Mouse (Mus musculus) heart, embryonic 16.5 days (tissue): Measurements from ENCODE around the gene Cacng4. TPM values are rescaled to one million over a fixed set of nuclear protein-coding genes. Genes with fewer than 3 reads are reported as not detected.

ENCODE experiments used
- ATAC-seq: fragments of 200-750 bp; cut with Nextera tagmentation; replicated peaks from 2 replicates; pipeline ENCODE4 v1.8.0; 2017; ENCODE audit warnings: moderate number of reproducible peaks; ENCODE audit not compliant: insufficient read depth, low FRiP score; ENCODE audit errors: extremely low read depth
- H3K27ac ChIP-seq: fragments of 300-500 bp; sonication (generic); 2 replicates; pipeline ENCODE4 v1.5.1; 2014; ENCODE audit warnings: mild to moderate bottlenecking, low read length, control low read depth, moderate library complexity
- H3K27me3 ChIP-seq: fragments of 300-500 bp; sonication (generic); 2 replicates; pipeline ENCODE4 v1.6.1; 2014; ENCODE audit warnings: low read length, mixed read lengths; ENCODE audit not compliant: control insufficient read depth, insufficient read depth
- H3K36me3 ChIP-seq: fragments of 300-500 bp; sonication (generic); 2 replicates; pipeline ENCODE4 v1.6.1; 2014; ENCODE audit not compliant: control insufficient read depth, insufficient read depth
- H3K4me1 ChIP-seq: fragments of 300-500 bp; sonication (generic); 2 replicates; pipeline ENCODE4 v1.6.1; 2014; ENCODE audit warnings: low read length, mixed read lengths; ENCODE audit not compliant: control insufficient read depth, insufficient read depth
- H3K4me2 ChIP-seq: fragments of 300-500 bp; sonication (generic); 2 replicates; pipeline ENCODE4 v1.6.1; 2014; ENCODE audit warnings: low read depth, mild to moderate bottlenecking, control low read depth, low read length
- H3K4me3 ChIP-seq: fragments of 300-500 bp; sonication (generic); 2 replicates; pipeline ENCODE4 v1.5.1; 2014; ENCODE audit warnings: mild to moderate bottlenecking, control low read depth, low read length
- H3K9ac ChIP-seq: fragments of 300-500 bp; sonication (generic); 2 replicates; pipeline ENCODE4 v1.6.1; 2014; ENCODE audit warnings: low read length, control low read depth
- H3K9me3 ChIP-seq: fragments of 300-500 bp; sonication (generic); replicated peaks from 2 replicates; pipeline ENCODE4 v1.6.1; 2016; ENCODE audit warnings: low read length; ENCODE audit not compliant: control insufficient read depth
- WGBS: fragments of 180-500 bp; shearing (Covaris S2); extraction: QIAGEN DNeasy Blood & Tissue Kit; methylation state at CpG from one replicate; pipeline ENCODE4 v1.1.7; 2014; 5-methylcytosine and 5-hydroxymethylcytosine counted together
- polyA plus RNA-seq: library from polyadenylated mRNA; unstranded; fragments of >200 nt; fragmentation: Nextera tagmentation; extraction: Ambion mirVana; gene quantifications from 2 replicates; pipeline ENCODE4 v1.2.1, GENCODE M21; 2015

Cacng4 gene
- polyA plus RNA-seq, 1 experiment from 2014 or later: 0.32 TPM

DNA sequence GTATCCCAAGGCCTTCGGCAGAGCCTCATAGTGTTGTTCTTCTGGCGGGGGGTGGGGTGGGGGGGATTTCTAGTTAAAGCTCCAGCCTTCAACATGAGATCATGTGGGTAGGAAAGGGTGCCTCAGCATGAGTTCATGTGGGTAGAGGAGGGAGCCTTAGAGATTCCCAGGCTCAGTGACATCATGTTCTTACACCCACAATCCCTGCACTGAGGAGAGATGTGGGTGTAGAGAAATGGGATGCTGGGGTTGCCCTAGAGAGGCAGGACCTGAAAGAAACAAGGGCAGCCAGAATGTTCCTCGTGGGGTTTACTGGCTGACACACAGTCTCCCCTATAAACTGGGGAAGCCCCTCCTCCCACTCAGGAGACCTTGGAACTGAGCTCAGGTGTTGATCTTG is 84.0 kb downstream of the Cacng4 start:
- Histone ChIP-seq H3K9me3 (no peaks in the 10 kb centered on the region), H3K9ac (no peak overlapping the region), H3K4me2 (no peak overlapping the region), H3K4me3 (no peak overlapping the region), H3K36me3 (no peaks in the 10 kb centered on the region), H3K27ac (no peak overlapping the region), H3K27me3 (no peaks in the 10 kb centered on the region), H3K4me1 (no peaks in the 10 kb centered on the region)
- ATAC-seq: no peak
- 38% methylated on average over 3 of the region's 3 CpGs for WGBS

- Histone ChIP-seq H3K27me3 (no peaks in the 10 kb centered on the region), H3K4me2 (no peak overlapping the region), H3K27ac (no peak overlapping the region), H3K4me3 (no peak overlapping the region), H3K9me3 (no peaks in the 10 kb centered on the region), H3K9ac (no peak overlapping the region), H3K4me1 (no peaks in the 10 kb centered on the region), H3K36me3 (no peaks in the 10 kb centered on the region)
- WGBS: 72% methylated on average over 20 of the region's 20 CpGs
- no peak for ATAC-seq
Observed at GRCm38 (mm10) chr11:107707897-107708610, 86.3 kb downstream of the Cacng4 start.

GRCm38 (mm10) chr11:107705476-107706074 is 88.8 kb downstream of the Cacng4 start:
- no peak overlapping the region for H3K27ac ChIP-seq

GRCm38 (mm10) chr11:107705060-107705459 is 89.3 kb downstream of the Cacng4 start:
- H3K27ac ChIP-seq: no peak overlapping the region
- WGBS: 82% methylated on average over 6 of the region's 6 CpGs

More at GRCm38 (mm10) chr11:107705476-107706074, 88.8 kb downstream of the Cacng4 start:
- H3K9ac ChIP-seq: no peak overlapping the region
- H3K4me3 ChIP-seq: no peak overlapping the region
- no peaks in the 10 kb centered on the region for H3K9me3 ChIP-seq
- H3K4me1 ChIP-seq: no peaks in the 10 kb centered on the region
- ATAC-seq: no peak
- 61% methylated on average over 11 of the region's 11 CpGs for WGBS
- no peak overlapping the region for H3K4me2 ChIP-seq
- no peaks in the 10 kb centered on the region for H3K36me3 ChIP-seq
- H3K27me3 ChIP-seq: no peaks in the 10 kb centered on the region

GRCm38 (mm10) chr11:107703272-107704134 is 90.9 kb downstream of the Cacng4 start:
- Histone ChIP-seq H3K4me2 (no peak overlapping the region), H3K36me3 (no peaks in the 10 kb centered on the region), H3K27ac (no peak overlapping the region), H3K27me3 (no peaks in the 10 kb centered on the region), H3K9me3 (no peaks in the 10 kb centered on the region), H3K4me1 (no peaks in the 10 kb centered on the region), H3K4me3 (no peak overlapping the region), H3K9ac (no peak overlapping the region)
- no peak for ATAC-seq
- 55% methylated on average over 27 of the region's 27 CpGs for WGBS

More at GRCm38 (mm10) chr11:107705060-107705459, 89.3 kb downstream of the Cacng4 start:
- Histone ChIP-seq H3K27me3 (no peaks in the 10 kb centered on the region), H3K4me2 (no peak overlapping the region), H3K36me3 (no peaks in the 10 kb centered on the region), H3K4me1 (no peaks in the 10 kb centered on the region), H3K9ac (no peak overlapping the region), H3K4me3 (no peak overlapping the region), H3K9me3 (no peaks in the 10 kb centered on the region)
- no peak for ATAC-seq

GRCm38 (mm10) chr11:107699967-107700366 is 94.4 kb downstream of the Cacng4 start:
- no peak for ATAC-seq
- Histone ChIP-seq H3K27ac (no peak overlapping the region), H3K4me1 (no peaks in the 10 kb centered on the region), H3K9me3 (no peaks in the 10 kb centered on the region), H3K9ac (no peak overlapping the region), H3K36me3 (no peaks in the 10 kb centered on the region), H3K4me3 (no peak overlapping the region), H3K27me3 (no peaks in the 10 kb centered on the region), H3K4me2 (no peak overlapping the region)
- 89% methylated on average over 4 of the region's 4 CpGs for WGBS

- Histone ChIP-seq H3K27ac (no peak overlapping the region), H3K4me1 (no peaks in the 10 kb centered on the region), H3K4me3 (no peak overlapping the region), H3K9me3 (no peaks in the 10 kb centered on the region), H3K36me3 (peaks cover 2% of the 10 kb centered on the region), H3K4me2 (no peak overlapping the region), H3K27me3 (no peaks in the 10 kb centered on the region), H3K9ac (no peak overlapping the region)
- no peak for ATAC-seq
- 73% methylated on average over 6 of the region's 6 CpGs for WGBS
Observed at GRCm38 (mm10) chr11:107693338-107693737, 101.0 kb downstream of the Cacng4 start.

- Histone ChIP-seq H3K9me3 (no peaks in the 10 kb centered on the region), H3K9ac (no peak overlapping the region), H3K36me3 (peaks cover 13% of the 10 kb centered on the region), H3K27ac (no peak overlapping the region), H3K4me2 (no peak overlapping the region), H3K4me1 (no peaks in the 10 kb centered on the region), H3K4me3 (no peak overlapping the region), H3K27me3 (no peaks in the 10 kb centered on the region)
- WGBS: 30% methylated on average over 8 of the region's 8 CpGs
- no peak for ATAC-seq
Observed at GRCm38 (mm10) chr11:107691569-107691968, 102.8 kb downstream of the Cacng4 start.

- Histone ChIP-seq H3K9ac (no peak overlapping the region), H3K4me2 (no peak overlapping the region), H3K9me3 (no peaks in the 10 kb centered on the region), H3K27ac (no peak overlapping the region), H3K27me3 (no peaks in the 10 kb centered on the region), H3K36me3 (peaks cover 25% of the 10 kb centered on the region), H3K4me1 (no peaks in the 10 kb centered on the region), H3K4me3 (no peak overlapping the region)
- WGBS: 91% methylated on average over 10 of the region's 10 CpGs
- ATAC-seq: no peak
Observed at GRCm38 (mm10) chr11:107688480-107688879, 105.9 kb downstream of the Cacng4 start.
